Mouse (Mus musculus): Measurements from ENCODE around the gene Dnase1l1.

DNA sequence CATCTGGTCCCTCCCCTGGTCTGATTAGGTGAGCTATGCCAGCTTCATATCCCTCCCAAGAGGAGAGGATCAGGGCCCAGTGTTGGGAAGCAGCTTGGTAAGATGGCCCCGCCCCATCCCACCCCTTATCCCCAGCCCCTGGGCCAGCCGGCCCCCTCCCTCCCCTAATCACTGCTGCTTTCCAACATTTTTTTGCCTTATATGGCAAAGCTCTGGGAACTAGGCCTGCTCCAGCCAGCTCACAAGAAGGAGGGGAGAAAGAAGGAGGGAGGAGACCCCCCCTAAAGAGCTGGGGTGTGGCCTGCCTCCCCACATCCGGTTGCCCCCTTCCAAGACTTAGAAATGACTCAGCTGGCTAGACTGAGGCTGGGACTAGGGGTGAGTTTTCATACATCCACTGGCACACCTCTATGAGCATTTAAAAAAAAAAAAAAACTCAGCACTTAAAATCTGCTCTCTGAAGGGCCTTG lies 37.5 kb downstream of the Dnase1l1 start:
- no peak for TF ChIP-seq CTCF (IDR thresholded peaks at IDR 0.05; ENCODE audit: low read depth, low read length)
- TF ChIP-seq POLR2A (IDR thresholded peaks at IDR 0.05; ENCODE audit: extremely low read depth, insufficient read depth, low read length), result no peak

All from liver, adult 2 months (tissue).